In genomic region chr6:133104609-133104921, GRCm38 (mm10) we compare ENCODE assay signal across 8 mouse cellular contexts. TPM values are rescaled to one million over a fixed set of nuclear protein-coding genes. Genes with fewer than 3 reads are reported as not detected.
DNase-seq lines count a peak whose midpoint lies in the region; ATAC-seq and TF ChIP-seq lines count a peak whose summit lies in the region.

Smim10l1 (plus strand) TSS chr6:133104909.

- H3K9me3 ChIP-seq in midbrain, embryonic 13.5 days = no peaks in the 10 kb centered on the region

- TF ChIP-seq CTCF in bone marrow, adult 2 months (IDR thresholded peaks at IDR 0.05; ENCODE audit: control insufficient read depth, insufficient read depth, low read length) = no peak

- no peak for DNase-seq in layer of hippocampus, adult 18-20 months (ENCODE audit: low spot score in 2 of 2)
- no peak for DNase-seq in layer of hippocampus, adult 11-12 months (ENCODE audit: low spot score)
- no peak for DNase-seq in gonadal fat pad, adult 2 months (ENCODE audit: low read depth)
- DNase-seq in layer of hippocampus, postnatal 10 days (ENCODE audit: low spot score in 2 of 2) = no peak
- no peak for DNase-seq in adipocyte (ENCODE audit: low spot score)
- DNase-seq in frontal cortex, postnatal 14 days (ENCODE audit: low spot score in 2 of 2) = no peak

- TF ChIP-seq POLR2A in bone marrow, adult 2 months (IDR thresholded peaks at IDR 0.05; ENCODE audit: borderline replicate concordance, control insufficient read depth, low read depth, low read length) = no peak

- H3K36me3 ChIP-seq in midbrain, embryonic 13.5 days = peaks cover 9% of the 10 kb centered on the region; the same call in 1 of the 2 replicates

- H3K9ac ChIP-seq in midbrain, embryonic 13.5 days (replicated peaks) = peak within 1 kb of the TSS; percentile 95

- H3K4me3 ChIP-seq in bone marrow, adult 2 months (replicated peaks; ENCODE audit: control insufficient read depth, low read depth, low read length) = peak within 1 kb of the TSS; percentile 97
- H3K4me3 ChIP-seq in midbrain, embryonic 13.5 days (replicated peaks) = peak within 1 kb of the TSS; percentile 78

- H3K4me1 ChIP-seq in bone marrow, adult 2 months (ENCODE audit: control insufficient read depth, insufficient read depth, low read length) = no peaks in the 10 kb centered on the region; the same call in none of the 2 replicates
- H3K4me1 ChIP-seq in midbrain, embryonic 13.5 days (replicated peaks) = peaks cover 5% of the 10 kb centered on the region

- peak within 1 kb of the TSS; percentile 82 for H3K27ac ChIP-seq in bone marrow, adult 2 months (ENCODE audit: control insufficient read depth, insufficient read depth, low read depth, low read length, poor library complexity)
- peak within 1 kb of the TSS; percentile 99 for H3K27ac ChIP-seq in midbrain, embryonic 13.5 days

- no peak for ATAC-seq in midbrain, embryonic 13.5 days

- H3K27me3 ChIP-seq in midbrain, embryonic 13.5 days = no peaks in the 10 kb centered on the region

- peak within 1 kb of the TSS; percentile 60 for H3K4me2 ChIP-seq in midbrain, embryonic 13.5 days (replicated peaks)

RNA-seq across cellular contexts. Expression of gene Smim10l1, which starts in this region (rescaled TPM):
- total RNA-seq in layer of hippocampus, adult 18-20 months (2021) = 100 to 1,000 TPM; 103 to 119 TPM
- polyA plus RNA-seq in bone marrow, adult 2 months (2011; ENCODE audit: insufficient read depth, insufficient read length, low replicate concordance, missing spikeins) = 12.0 and 18.1 TPM in 2 replicates
- 69.1 and 87.1 TPM in 2 replicates for polyA plus RNA-seq in gonadal fat pad, adult 2 months (2012; rRNA removed)
- total RNA-seq in layer of hippocampus, postnatal 10 days (2021) = 10 to 100 TPM; 60.8 to 63.8 TPM
- 113 and 140 TPM in 2 replicates for polyA plus RNA-seq in midbrain, embryonic 13.5 days (2015; fragmentation: Nextera tagmentation; extraction: Ambion mirVana)
